Mouse (Mus musculus): ENCODE results near the gene Sord. TPM values are rescaled to one million over a fixed set of nuclear protein-coding genes. Genes with fewer than 3 reads are reported as not detected.

Sord gene
- polyA plus RNA-seq, 1 experiment from 2014 or later: 16.0 TPM

DNA sequence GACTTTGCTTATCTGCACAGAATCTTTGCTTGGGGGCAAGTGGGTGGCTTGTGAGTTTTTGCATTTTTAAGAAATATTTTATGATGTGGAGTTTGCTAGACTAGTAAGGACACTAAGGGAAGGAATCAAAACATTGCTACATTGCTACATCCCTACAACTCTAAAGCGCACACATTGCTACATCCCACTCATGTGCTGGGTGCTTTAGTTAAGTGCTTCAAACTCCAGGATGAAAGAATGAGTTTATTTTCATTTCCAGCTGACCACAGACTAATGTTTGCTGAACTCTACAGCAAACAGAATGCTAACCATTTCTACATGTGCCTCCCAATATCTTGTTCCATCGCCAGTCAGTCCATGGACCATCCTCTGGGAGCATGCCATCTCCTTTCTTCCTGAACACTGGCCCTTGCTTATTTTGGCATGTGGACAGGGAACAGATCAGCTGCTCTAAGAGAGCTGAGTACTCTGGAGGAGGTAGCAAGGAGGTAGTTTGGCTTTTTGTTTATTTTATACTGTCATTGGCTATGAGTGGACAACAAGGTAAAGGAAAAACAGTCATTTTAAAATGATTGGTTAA is 3.4 kb downstream of the Sord start:
- Histone ChIP-seq H3K4me1 (ENCODE audit: insufficient read depth) (peaks cover 4% of the 10 kb centered on the region; the same call in 1 of the 2 replicates), H3K4me2 (no peak overlapping the region), H3K36me3 (ENCODE audit: insufficient read depth) (no peaks in the 10 kb centered on the region), H3K27me3 (ENCODE audit: insufficient read depth, low read length) (no peaks in the 10 kb centered on the region), H3K9me3 (ENCODE audit: low read depth, low read length) (no peaks in the 10 kb centered on the region), H3K9ac (no peak overlapping the region), H3K4me3 (ENCODE audit: low read depth, low read length) (no peak overlapping the region), H3K27ac (ENCODE audit: low read depth) (no peak overlapping the region)
- ATAC-seq (ENCODE audit: insufficient read depth): no peak
- TF ChIP-seq CTCF (IDR thresholded peaks at IDR 0.05; ENCODE audit: low read depth): no peak
- DNase-seq: no peak
- WGBS: 88% methylated on average over 2 of the region's 2 CpGs

DNA sequence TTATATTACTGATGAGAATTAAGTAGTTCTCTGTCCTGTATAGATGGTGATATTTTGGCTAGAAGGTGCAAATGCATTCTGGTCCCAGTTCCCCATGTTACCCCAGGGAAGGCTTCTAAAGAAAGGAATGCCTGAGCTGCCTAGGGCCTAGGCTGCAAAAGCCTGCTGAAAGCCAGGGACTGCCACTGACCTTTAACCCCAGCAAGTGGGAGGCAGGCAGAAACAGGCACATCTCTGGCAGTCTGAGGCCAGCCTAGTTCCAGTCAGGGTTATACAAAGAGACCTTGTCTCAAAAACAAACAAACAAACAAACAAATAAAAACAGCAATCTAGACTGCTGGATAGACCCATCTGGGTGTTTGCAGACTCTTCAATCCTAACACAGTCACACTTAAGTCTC is 6.2 kb downstream of the Sord start:
- H3K4me1 ChIP-seq (ENCODE audit: insufficient read depth): no peaks in the 10 kb centered on the region
- no peak overlapping the region for H3K4me2 ChIP-seq
- TF ChIP-seq CTCF (IDR thresholded peaks at IDR 0.05; ENCODE audit: low read depth): no peak
- DNase-seq (no peak), ATAC-seq (ENCODE audit: insufficient read depth) (no peak)
- H3K36me3 ChIP-seq (ENCODE audit: insufficient read depth): no peaks in the 10 kb centered on the region
- no peak overlapping the region for H3K9ac ChIP-seq
- no peak overlapping the region for H3K4me3 ChIP-seq (ENCODE audit: low read depth, low read length)
- H3K9me3 ChIP-seq (ENCODE audit: low read depth, low read length): no peaks in the 10 kb centered on the region
- no peaks in the 10 kb centered on the region for H3K27me3 ChIP-seq (ENCODE audit: insufficient read depth, low read length)
- no peak overlapping the region for H3K27ac ChIP-seq (ENCODE audit: low read depth)

- ATAC-seq (ENCODE audit: insufficient read depth): no peak
- no peak overlapping the region for H3K4me2 ChIP-seq
- H3K4me1 ChIP-seq (ENCODE audit: insufficient read depth): no peaks in the 10 kb centered on the region
- H3K9ac ChIP-seq: no peak overlapping the region
- H3K27ac ChIP-seq (ENCODE audit: low read depth): no peak overlapping the region
- no peaks in the 10 kb centered on the region for H3K27me3 ChIP-seq (ENCODE audit: insufficient read depth, low read length)
- no peak overlapping the region for H3K4me3 ChIP-seq (ENCODE audit: low read depth, low read length)
- 82% methylated on average over 4 of the region's 4 CpGs for WGBS
- DNase-seq: no peak
- TF ChIP-seq CTCF (IDR thresholded peaks at IDR 0.05; ENCODE audit: low read depth): no peak
- no peaks in the 10 kb centered on the region for H3K36me3 ChIP-seq (ENCODE audit: insufficient read depth)
- no peaks in the 10 kb centered on the region for H3K9me3 ChIP-seq (ENCODE audit: low read depth, low read length)
Measured at GRCm38 (mm10) chr2:122241226-122241625, 6.7 kb downstream of the Sord start.

DNA sequence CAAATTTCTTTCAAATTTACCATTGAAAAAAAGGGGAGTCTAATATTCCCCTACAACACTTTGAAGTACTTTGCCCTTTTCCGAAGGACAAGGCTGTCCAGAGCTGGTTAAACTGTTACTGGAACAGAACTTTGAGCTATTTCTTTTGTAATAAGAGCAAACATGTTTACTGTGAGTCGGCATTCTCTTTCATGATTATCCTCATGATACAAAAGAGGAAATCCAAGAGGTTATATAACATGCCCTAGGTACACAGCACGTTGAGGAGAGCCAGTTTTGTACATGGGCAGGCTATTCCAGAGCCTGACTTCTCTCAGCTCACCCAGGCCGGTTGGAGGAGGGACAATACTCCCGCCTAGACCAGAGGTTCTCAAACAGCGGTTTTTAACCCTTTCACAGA is 7.4 kb downstream of the Sord start:
- no peak for TF ChIP-seq CTCF (IDR thresholded peaks at IDR 0.05; ENCODE audit: low read depth)
- Histone ChIP-seq H3K4me3 (ENCODE audit: low read depth, low read length) (no peak overlapping the region), H3K9ac (no peak overlapping the region), H3K4me1 (ENCODE audit: insufficient read depth) (no peaks in the 10 kb centered on the region), H3K27ac (ENCODE audit: low read depth) (no peak overlapping the region), H3K36me3 (ENCODE audit: insufficient read depth) (no peaks in the 10 kb centered on the region), H3K9me3 (ENCODE audit: low read depth, low read length) (no peaks in the 10 kb centered on the region), H3K4me2 (no peak overlapping the region), H3K27me3 (ENCODE audit: insufficient read depth, low read length) (no peaks in the 10 kb centered on the region)
- WGBS: 49% methylated on average over 6 of the region's 6 CpGs
- ATAC-seq (ENCODE audit: insufficient read depth): no peak
- no peak for DNase-seq

- no peaks in the 10 kb centered on the region for H3K4me1 ChIP-seq (ENCODE audit: insufficient read depth)
- H3K27me3 ChIP-seq (ENCODE audit: insufficient read depth, low read length): no peaks in the 10 kb centered on the region
- ATAC-seq (ENCODE audit: insufficient read depth) (peak; percentile 71), DNase-seq (peak; percentile 91)
- H3K9me3 ChIP-seq (ENCODE audit: low read depth, low read length): no peaks in the 10 kb centered on the region
- peak; percentile 92 for TF ChIP-seq CTCF (IDR thresholded peaks at IDR 0.05; ENCODE audit: low read depth)
- no peak overlapping the region for H3K4me3 ChIP-seq (ENCODE audit: low read depth, low read length)
- no peak overlapping the region for H3K9ac ChIP-seq
- H3K36me3 ChIP-seq (ENCODE audit: insufficient read depth): no peaks in the 10 kb centered on the region
- WGBS: 4% methylated on average over 3 of the region's 3 CpGs
- H3K27ac ChIP-seq (ENCODE audit: low read depth): 0 out of 2 replicates have a peak overlapping the region, but pooled peaks have one; percentile 42
- no peak overlapping the region for H3K4me2 ChIP-seq
Measured at GRCm38 (mm10) chr2:122243671-122244131, 9.2 kb downstream of the Sord start.

DNA sequence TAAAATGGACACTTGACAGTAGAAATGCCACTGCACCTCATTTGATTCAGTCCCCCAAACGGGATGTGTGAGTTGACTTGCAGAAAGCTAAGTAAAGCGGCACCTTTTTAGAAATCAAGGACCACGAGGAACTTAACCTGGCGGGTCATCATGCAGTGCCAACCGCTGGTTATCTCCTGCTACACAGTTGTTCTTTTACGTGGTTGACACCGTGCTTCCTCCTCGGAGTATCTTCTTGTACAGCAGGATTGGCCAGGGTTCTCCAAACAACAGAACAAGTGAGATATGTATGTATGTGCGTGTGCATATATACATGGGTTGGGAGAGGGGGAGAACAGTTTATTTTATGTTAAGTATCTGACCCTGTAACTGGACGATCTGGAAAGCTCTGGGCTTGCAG is 13.2 kb downstream of the Sord start:
- no peaks in the 10 kb centered on the region for H3K36me3 ChIP-seq (ENCODE audit: insufficient read depth)
- no peak for DNase-seq
- no peak overlapping the region for H3K4me2 ChIP-seq
- H3K4me1 ChIP-seq (ENCODE audit: insufficient read depth): no peaks in the 10 kb centered on the region
- H3K27me3 ChIP-seq (ENCODE audit: insufficient read depth, low read length): no peaks in the 10 kb centered on the region
- 68% methylated on average over 10 of the region's 10 CpGs for WGBS
- ATAC-seq (ENCODE audit: insufficient read depth): no peak
- no peak overlapping the region for H3K4me3 ChIP-seq (ENCODE audit: low read depth, low read length)
- no peak overlapping the region for H3K9ac ChIP-seq
- no peaks in the 10 kb centered on the region for H3K9me3 ChIP-seq (ENCODE audit: low read depth, low read length)
- H3K27ac ChIP-seq (ENCODE audit: low read depth): no peak overlapping the region
- TF ChIP-seq CTCF (IDR thresholded peaks at IDR 0.05; ENCODE audit: low read depth): no peak

DNA sequence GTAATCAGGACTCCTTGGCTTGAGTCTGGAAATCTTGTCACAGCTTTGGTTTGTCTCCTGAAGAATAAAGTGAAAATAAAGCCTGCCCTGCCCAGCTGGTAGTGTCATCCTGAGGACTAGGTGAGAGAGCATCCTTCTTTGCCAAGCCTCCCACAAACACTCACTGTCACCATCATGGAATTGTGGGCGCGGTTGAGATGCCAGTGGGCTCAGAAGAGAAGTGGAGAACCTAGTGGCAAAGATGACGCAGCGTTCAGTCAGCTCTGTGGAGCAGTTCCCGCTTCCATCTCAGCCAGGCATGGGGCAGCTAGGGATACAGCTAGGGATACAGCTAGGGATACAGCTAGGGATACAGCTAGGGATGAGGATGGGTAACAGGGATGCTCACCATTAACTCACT is 21.4 kb downstream of the Sord start:
- 90% methylated on average over 5 of the region's 5 CpGs for WGBS
- no peaks in the 10 kb centered on the region for H3K27me3 ChIP-seq (ENCODE audit: insufficient read depth, low read length)
- no peak overlapping the region for H3K9ac ChIP-seq
- ATAC-seq (ENCODE audit: insufficient read depth) (no peak), DNase-seq (no peak)
- no peak overlapping the region for H3K27ac ChIP-seq (ENCODE audit: low read depth)
- no peak overlapping the region for H3K4me2 ChIP-seq
- H3K4me1 ChIP-seq (ENCODE audit: insufficient read depth): no peaks in the 10 kb centered on the region
- no peak overlapping the region for H3K4me3 ChIP-seq (ENCODE audit: low read depth, low read length)
- no peak for TF ChIP-seq CTCF (IDR thresholded peaks at IDR 0.05; ENCODE audit: low read depth)
- H3K36me3 ChIP-seq (ENCODE audit: insufficient read depth): no peaks in the 10 kb centered on the region
- H3K9me3 ChIP-seq (ENCODE audit: low read depth, low read length): no peaks in the 10 kb centered on the region

DNA sequence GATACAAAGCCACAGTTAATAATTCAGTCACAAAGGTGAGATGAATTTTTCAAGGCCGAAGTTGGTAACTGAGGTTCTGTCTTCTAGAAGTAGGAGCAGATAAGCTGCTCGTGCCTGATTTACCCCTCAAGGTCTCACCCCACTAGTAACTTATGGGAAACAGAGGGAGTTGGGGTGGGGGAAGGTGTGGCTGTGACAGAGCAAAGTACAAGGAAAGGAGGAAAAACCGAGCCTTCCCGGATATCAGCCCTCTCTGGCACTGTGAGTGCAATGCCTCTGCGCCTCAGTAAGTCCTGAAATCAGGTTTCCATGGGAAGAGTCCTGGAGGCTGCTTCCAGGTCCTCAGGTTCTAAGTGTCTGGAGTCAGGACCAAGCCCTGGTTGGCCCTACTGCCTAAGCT is 26.2 kb downstream of the Sord start:
- ATAC-seq (ENCODE audit: insufficient read depth) (no peak), DNase-seq (no peak)
- no peak overlapping the region for H3K9ac ChIP-seq
- H3K27me3 ChIP-seq (ENCODE audit: insufficient read depth, low read length): no peaks in the 10 kb centered on the region
- H3K4me2 ChIP-seq: no peak overlapping the region
- H3K4me1 ChIP-seq (ENCODE audit: insufficient read depth): no peaks in the 10 kb centered on the region
- no peak for TF ChIP-seq CTCF (IDR thresholded peaks at IDR 0.05; ENCODE audit: low read depth)
- no peaks in the 10 kb centered on the region for H3K9me3 ChIP-seq (ENCODE audit: low read depth, low read length)
- no peak overlapping the region for H3K27ac ChIP-seq (ENCODE audit: low read depth)
- H3K36me3 ChIP-seq (ENCODE audit: insufficient read depth): no peaks in the 10 kb centered on the region
- H3K4me3 ChIP-seq (ENCODE audit: low read depth, low read length): no peak overlapping the region
- 78% methylated on average over 5 of the region's 5 CpGs for WGBS

All from lung, embryonic 14.5 days (tissue).